Mouse (Mus musculus) Muller cell, postnatal 12 days (primary cell): ENCODE measurements around the gene Atp8b5.
A peak's percentile ranks its signal among the peaks of the same experiment; 100 is the strongest.

Source experiments
- DNase-seq: peaks from one replicate; pipeline ENCODE4 v3.0.0-alpha.2; 2015; ENCODE audit errors: inconsistent ontology term

Gene Atp8b5

GRCm38 (mm10) chr4:43322336-43322735 lies 55.4 kb downstream of the Atp8b5 start:
- DNase-seq: no peak

DNA sequence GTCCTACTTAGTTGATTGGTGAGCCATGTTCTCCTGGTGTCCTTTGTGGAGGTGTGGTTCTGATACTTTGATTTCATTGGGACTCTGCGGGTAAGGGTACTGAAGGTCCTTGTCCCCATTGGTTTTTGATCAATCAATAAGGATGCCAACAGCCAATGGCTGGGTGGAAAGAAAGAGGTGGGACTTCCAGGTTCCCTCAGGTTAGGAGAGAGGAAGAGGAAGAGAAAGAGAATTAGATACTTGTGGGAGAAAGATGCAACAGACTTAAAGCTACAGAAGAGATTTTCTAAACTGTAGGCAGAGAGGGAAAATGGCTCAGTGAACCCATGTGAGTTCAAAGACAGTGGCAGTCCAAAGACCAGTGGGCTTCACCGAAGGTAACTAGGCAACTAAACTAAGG lies 60.2 kb downstream of the Atp8b5 start:
- DNase-seq: no peak

- DNase-seq: no peak
Observed at GRCm38 (mm10) chr4:43334771-43335170, 67.8 kb downstream of the Atp8b5 start.

GRCm38 (mm10) chr4:43336176-43336575 lies 69.2 kb downstream of the Atp8b5 start:
- DNase-seq: no peak

- no peak for DNase-seq
Observed at GRCm38 (mm10) chr4:43340096-43340804, 73.3 kb downstream of the Atp8b5 start.

- peak; percentile 66 for DNase-seq
Observed at GRCm38 (mm10) chr4:43341276-43341891, 74.4 kb downstream of the Atp8b5 start.

- peak; percentile 50 for DNase-seq
Observed at GRCm38 (mm10) chr4:43342443-43342842, 75.5 kb downstream of the Atp8b5 start.

DNA sequence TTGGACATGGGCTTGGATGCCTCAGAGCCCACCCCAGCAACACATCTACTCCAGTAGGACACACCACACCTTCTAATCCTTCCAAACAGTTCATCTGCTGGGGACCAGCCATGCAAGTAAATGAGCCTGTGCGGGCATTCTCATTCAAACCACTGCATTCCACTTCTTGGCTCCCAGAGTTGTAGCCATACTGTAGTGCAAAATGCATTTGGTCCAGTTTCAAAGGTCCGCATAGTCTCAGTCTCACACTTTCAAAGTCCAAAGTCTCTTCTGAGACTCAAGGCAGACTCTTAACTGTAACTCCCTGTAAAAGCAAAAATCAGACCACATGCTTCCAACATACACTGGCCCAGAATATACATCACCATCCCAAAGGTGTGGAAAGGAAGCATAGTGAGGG lies 78.0 kb downstream of the Atp8b5 start:
- DNase-seq: no peak

DNA sequence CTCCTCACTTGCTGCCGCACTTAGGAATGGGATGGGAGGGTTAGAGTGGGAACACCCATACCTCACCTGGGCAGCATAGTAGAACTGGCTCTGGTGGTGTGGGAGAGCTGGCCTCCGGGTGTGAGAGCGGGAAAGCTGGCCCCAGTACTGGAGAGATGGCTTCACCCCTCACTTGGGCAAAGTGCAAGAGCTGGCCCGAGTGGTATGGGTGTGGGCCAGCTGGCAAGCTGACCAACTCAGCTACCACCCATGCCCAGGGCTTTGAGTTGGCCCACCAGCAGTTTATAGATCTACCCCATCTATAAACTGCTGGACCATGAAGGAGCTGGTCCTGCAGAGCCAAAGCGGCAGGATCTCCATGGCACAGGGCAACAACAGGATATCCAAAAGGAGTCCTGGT lies 82.2 kb downstream of the Atp8b5 start:
- no peak for DNase-seq

DNA sequence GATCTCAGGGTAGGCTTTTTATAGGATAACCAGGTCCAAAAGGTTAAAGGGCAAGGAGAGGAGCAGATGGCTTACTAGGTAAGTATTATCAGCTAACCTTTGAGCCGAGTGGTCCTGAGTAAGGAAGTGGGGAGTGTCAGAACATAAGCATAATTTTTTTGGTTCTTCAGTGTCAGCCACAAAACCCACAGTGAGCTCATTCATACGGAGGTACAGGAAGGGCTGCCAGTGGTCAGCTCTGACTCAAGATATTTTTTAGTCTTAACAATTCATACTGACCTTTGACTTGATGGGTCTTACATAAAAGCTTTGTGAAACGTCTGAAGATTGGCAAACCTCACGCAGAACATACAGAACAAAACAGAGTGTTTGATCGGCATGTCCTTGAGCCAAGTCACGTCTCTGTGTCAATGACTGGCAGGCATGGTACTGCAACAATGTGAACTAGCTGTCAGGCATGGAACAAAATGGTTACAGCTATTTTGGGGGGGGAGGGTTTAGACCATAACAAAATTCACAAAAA lies 83.1 kb downstream of the Atp8b5 start:
- DNase-seq: peak; percentile 6

- no peak for DNase-seq
Observed at GRCm38 (mm10) chr4:43353662-43354061, 86.7 kb downstream of the Atp8b5 start.

- no peak for DNase-seq
Observed at GRCm38 (mm10) chr4:43364914-43365560, 98.1 kb downstream of the Atp8b5 start.

DNA sequence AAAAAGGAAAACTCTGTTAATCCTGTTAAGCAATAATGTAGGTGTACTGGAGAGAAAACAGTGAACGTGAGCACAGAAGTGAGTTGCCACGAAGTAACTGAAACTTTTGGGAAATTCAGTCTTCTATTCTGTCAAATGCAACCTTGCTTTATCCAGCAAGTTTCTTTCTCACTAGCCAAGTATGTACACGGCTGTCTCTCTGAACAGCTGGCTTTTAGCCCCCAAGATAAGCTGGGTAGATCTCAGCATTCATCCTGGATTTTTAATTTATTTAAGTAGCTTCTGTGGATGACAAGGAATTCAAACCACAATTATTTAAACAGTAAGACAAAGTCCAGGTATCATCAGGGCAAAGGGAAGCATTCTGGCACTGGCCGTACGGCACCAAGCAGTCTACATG lies 100.3 kb downstream of the Atp8b5 start:
- no peak for DNase-seq

GRCm38 (mm10) chr4:43367787-43368186 lies 100.8 kb downstream of the Atp8b5 start:
- DNase-seq: no peak

- DNase-seq: no peak
Observed at GRCm38 (mm10) chr4:43371406-43371805, 104.4 kb downstream of the Atp8b5 start.

GRCm38 (mm10) chr4:43372155-43372554 lies 105.2 kb downstream of the Atp8b5 start:
- no peak for DNase-seq

DNA sequence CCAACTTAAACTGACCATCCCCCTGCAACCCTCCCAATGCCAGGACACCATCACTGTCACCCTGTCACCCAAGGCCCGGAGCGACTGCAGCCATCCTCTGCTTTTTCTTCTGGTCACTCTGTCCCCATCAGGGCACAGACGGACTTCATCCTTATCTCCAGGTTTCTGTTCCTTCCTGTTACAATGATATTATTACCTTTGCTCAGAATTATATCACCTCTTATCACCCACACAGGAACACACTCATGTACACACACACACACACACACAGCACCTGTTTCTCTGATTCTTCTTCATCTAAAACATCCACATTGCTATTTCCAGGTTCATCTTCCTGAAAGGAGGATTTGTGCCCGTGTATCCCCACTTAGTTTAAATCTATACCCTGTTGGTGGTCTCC lies 107.3 kb downstream of the Atp8b5 start:
- DNase-seq: no peak

DNA sequence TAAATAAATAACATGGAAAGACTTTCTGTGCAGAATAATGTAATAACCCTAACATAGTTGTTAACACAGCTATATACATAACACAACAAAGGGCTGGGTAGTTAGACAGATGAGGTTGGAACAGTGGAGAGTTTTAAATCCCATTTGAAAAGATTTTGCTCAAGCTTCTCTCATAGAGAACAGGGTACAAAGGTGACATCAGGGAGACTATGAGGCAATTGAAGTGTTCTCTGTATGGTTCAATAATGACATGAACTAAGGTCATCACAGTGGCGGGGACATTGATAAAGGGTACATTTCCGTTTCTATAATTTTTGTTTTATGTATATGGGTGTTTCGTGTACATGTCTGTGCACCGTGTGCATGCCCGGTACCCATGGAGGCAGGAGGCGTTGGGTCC lies 112.6 kb downstream of the Atp8b5 start:
- DNase-seq: no peak

DNA sequence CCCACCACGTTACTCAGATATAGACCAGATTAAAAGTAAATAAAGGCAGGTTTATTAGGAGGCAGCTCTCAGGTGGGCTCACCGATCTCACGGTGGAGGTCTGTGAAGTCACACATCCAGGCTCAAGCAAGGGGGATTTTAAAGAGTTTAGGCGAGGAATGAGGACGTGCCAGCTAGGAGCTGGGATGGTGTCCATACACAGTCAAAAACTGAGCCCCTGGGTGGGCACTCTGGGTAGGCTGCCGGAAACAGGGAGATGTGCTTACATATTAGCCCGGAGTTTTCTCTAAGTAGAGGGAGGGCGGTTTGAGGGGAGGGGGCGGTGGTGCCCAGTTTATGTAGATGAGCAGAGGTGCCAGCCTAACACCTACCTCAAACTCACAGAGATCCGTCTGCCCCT lies 114.0 kb downstream of the Atp8b5 start:
- no peak for DNase-seq

DNA sequence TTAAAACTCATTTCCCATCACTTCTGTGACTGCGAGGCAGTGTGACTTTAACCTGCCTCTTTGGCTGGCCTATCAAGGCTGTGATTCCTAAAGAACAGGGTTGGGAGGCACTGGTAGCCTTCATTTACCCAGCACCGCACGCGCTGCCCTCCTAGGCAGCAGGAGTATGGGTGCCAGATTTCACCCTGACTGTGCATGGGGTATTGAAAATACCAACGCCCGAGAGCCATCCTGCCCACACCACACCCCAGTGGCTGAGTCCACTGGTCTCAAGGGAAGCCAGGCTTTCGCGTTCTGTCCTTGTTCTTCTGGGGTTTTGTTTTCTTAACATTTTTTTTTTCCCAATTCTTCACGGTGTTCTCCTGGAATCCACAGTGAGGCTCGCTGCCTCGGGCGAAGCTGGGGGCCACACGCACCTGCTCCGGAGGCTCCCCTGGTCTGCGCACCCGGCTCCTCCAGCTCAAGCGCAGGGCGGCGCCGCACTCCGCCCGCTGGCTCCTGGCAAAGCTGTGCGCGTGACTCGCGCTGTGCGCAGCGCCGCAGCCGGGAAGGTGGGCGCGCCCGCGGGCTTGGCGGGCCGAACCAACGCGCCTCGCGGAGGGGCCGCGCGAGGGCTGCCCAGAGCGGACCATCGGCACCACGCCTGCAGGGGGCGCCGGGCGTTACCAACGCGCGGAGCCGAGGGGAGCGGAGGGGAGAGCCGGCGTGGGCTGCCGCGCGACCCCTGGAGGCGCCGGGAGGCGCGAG lies 114.6 kb downstream of the Atp8b5 start, which contains the start of gene Rusc2:
Gene Rusc2, plus strand, starts transcription at position 572 of the 747 bp plus-strand sequence.
- DNase-seq: peak; percentile 96

DNA sequence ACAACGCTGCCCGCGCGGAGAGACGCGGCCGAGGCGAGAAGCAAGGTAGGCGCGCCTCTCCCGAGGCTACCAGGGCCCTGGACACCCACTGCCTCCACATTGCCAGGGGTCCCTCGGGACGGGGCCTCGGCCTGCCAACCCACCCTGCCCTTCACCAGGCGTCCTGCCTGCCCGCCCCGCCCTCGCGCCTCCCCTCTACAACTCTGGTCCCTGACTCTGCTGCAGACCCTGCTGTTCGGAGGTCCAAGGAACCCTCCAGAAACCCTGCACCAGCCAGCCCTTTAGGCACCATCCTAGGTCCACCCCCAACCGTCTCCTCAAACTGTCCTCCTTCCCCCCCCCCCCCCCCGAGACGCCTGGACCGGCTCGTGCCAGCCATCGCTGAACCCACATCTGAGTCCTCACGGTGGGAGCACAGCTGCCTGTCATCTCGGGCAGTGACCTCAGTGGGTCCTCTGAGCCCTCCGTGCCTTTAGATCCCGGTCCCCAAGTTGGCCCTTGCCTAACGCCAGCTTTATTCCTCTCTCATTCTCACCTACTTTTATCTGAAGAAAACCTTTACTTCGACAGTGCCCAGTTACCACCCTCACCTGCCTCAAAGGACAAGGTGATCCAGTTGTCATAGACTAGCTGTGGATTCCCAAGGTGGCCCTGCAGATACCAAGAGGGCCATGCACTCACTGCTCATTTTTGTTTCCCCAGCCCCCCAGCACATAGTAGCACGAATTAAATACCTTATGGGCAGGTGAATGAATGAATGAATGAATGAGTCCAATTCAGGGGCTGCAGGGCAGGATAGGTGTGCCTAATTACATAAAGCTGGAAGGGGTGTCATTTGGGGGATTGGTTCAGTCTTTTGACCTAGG lies 115.4 kb downstream of the Atp8b5 start:
- DNase-seq: no peak
